Mouse (Mus musculus) bone marrow macrophage, adult 2 months (primary cell): ENCODE data around the gene Ppp1r21.

ENCODE experiments used
- CTCF ChIP-seq: IDR thresholded peaks from 2 replicates; pipeline ENCODE4 v1.5.1; 2012; ENCODE audit warnings: low read depth, mild to moderate bottlenecking, low read length, moderate library complexity
- POLR2A ChIP-seq: IDR thresholded peaks from 2 replicates; pipeline ENCODE4 v1.6.1; 2012; ENCODE audit warnings: mild to moderate bottlenecking, low read depth, low read length, borderline replicate concordance

DNA sequence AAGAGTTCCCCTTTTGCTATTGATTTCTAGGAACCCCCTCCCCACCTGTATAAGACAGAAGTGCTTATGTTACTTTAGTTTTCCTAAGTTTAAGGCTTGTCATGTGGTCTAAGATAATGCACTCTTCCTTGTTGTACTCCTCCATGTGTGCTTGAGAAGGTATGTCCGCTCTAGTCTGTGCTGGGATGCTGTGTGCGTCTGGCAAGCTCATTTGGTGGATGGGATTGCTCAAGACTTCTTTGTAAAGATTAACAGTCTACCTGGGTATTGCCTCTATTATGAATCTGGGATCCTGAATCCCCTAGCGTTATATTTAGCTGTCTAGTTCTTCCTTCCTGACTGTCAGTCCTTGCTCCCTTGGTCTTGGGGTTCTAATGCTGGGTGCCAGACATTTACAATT lies 102.7 kb downstream of the Ppp1r21 start:
- TF ChIP-seq CTCF (no peak), POLR2A (no peak)
